29 mouse cellular contexts compared by ENCODE assay signal in genomic region chr19:4115144-4115543, GRCm38 (mm10). TPM values are rescaled to one million over a fixed set of nuclear protein-coding genes. Genes with fewer than 3 reads are reported as not detected.
DNase-seq lines count a peak whose midpoint lies in the region; ATAC-seq and TF ChIP-seq lines count a peak whose summit lies in the region.
"Had no signal": no experiment of that assay in that cellular context is flagged by ENCODE, and none has a peak within 500 bp of the region (broad histone marks: within the 10 kb centered on the region; RNA-seq: fewer than 3 reads in every experiment).

No protein-coding gene starts in this region.

- no peak for TF ChIP-seq CTCF in cerebellum, adult 2 months (IDR thresholded peaks at IDR 0.05; ENCODE audit: borderline replicate concordance, insufficient read depth, low read depth, low read length)
- no peak for TF ChIP-seq CTCF in intestine, postnatal 0 days (IDR thresholded peaks at IDR 0.05; ENCODE audit: low read depth)
- TF ChIP-seq CTCF in G1E (IDR thresholded peaks at IDR 0.05; ENCODE audit: low read depth, low read length): no peak

- H3K4me2 ChIP-seq in intestine, postnatal 0 days (replicated peaks; ENCODE audit: low read depth): no peak overlapping the region
- no peak overlapping the region for H3K4me2 ChIP-seq in intestine, embryonic 16.5 days (ENCODE audit: low read depth, low read length)
- H3K4me2 ChIP-seq: heart, embryonic 13.5 days; hindbrain, embryonic 12.5 days had no signal

- no peak overlapping the region for H3K4me3 ChIP-seq in cerebellum, adult 2 months (replicated peaks; ENCODE audit: insufficient read depth, low read depth, low read length)
- H3K4me3 ChIP-seq in intestine, postnatal 0 days (ENCODE audit: low read depth, low read length): no peak overlapping the region
- H3K4me3 ChIP-seq in intestine, embryonic 16.5 days (ENCODE audit: low read length): no peak overlapping the region
- peak overlapping the region; percentile 88 for H3K4me3 ChIP-seq in megakaryocyte, embryonic 14.5 days (replicated peaks)
- H3K4me3 ChIP-seq in G1E (ENCODE audit: low read depth, low read length): peak overlapping the region; percentile 17; the same call in 1 of the 2 replicates
- H3K4me3 ChIP-seq: embryonic facial prominence, embryonic 10.5 days; erythroblast, embryonic 14.5 days; forebrain, embryonic 10.5 days; gastrocnemius, adult 2 months; heart, embryonic 13.5 days; hindbrain, embryonic 12.5 days had no signal

- H3K27ac ChIP-seq in cerebellum, adult 2 months (ENCODE audit: insufficient read depth, low read length): peak overlapping the region; percentile 82
- H3K27ac ChIP-seq in intestine, postnatal 0 days (ENCODE audit: low read depth, low read length): 0 out of 2 replicates have a peak overlapping the region, but pooled peaks have one; percentile 97
- H3K27ac ChIP-seq in intestine, embryonic 16.5 days (ENCODE audit: low read length): no peak overlapping the region
- H3K27ac ChIP-seq: embryonic facial prominence, embryonic 10.5 days; forebrain, embryonic 10.5 days; heart, embryonic 13.5 days; hindbrain, embryonic 12.5 days had no signal

- no peak for TF ChIP-seq POLR2A in cerebellum, adult 2 months (IDR thresholded peaks at IDR 0.05; ENCODE audit: borderline replicate concordance, insufficient read depth, low read length)

- peak overlapping the region; percentile 11; the same call in 1 of the 2 replicates for H3K9ac ChIP-seq in intestine, postnatal 0 days (ENCODE audit: low read depth, low read length)
- H3K9ac ChIP-seq in intestine, embryonic 16.5 days (ENCODE audit: low read depth, low read length): no peak overlapping the region
- H3K9ac ChIP-seq: heart, embryonic 13.5 days; hindbrain, embryonic 12.5 days had no signal

- H3K9me3 ChIP-seq in intestine, postnatal 0 days (ENCODE audit: control insufficient read depth): no peaks in the 10 kb centered on the region
- no peaks in the 10 kb centered on the region for H3K9me3 ChIP-seq in intestine, embryonic 16.5 days (ENCODE audit: control insufficient read depth, low read length)
- H3K9me3 ChIP-seq in megakaryocyte, embryonic 14.5 days: no peaks in the 10 kb centered on the region
- H3K9me3 ChIP-seq in G1E (replicated peaks): no peaks in the 10 kb centered on the region
- H3K9me3 ChIP-seq: embryonic facial prominence, embryonic 10.5 days; forebrain, embryonic 10.5 days; heart, embryonic 13.5 days; hindbrain, embryonic 12.5 days had no signal

- no peak for DNase-seq in cerebellum, adult 2 months
- DNase-seq in cerebellum, adult 8-10 months: no peak
- no peak for DNase-seq in G1E (ENCODE audit: low spot score)
- DNase-seq: adrenal gland, postnatal 14 days; B cell, adult 2 months; cerebellum, adult 11-12 months; cerebellum, postnatal 36 days; gastrocnemius, adult 2 months; gastrocnemius, postnatal 25 days; heart, postnatal 4 days had no signal

- WGBS in cerebellum, adult 2 months: 71% methylated on average over 10 of the region's 10 CpGs
- 96% methylated on average over 10 of the region's 10 CpGs for WGBS in intestine, postnatal 0 days
- 95% methylated on average over 10 of the region's 10 CpGs for WGBS in intestine, embryonic 16.5 days

- no peaks in the 10 kb centered on the region for H3K27me3 ChIP-seq in cerebellum, adult 2 months (ENCODE audit: control insufficient read depth, insufficient read depth, low read length)
- H3K27me3 ChIP-seq in intestine, postnatal 0 days (replicated peaks; ENCODE audit: control insufficient read depth, insufficient read depth, low read length): no peaks in the 10 kb centered on the region
- H3K27me3 ChIP-seq in intestine, embryonic 16.5 days (replicated peaks; ENCODE audit: control insufficient read depth, insufficient read depth, low read length): no peaks in the 10 kb centered on the region
- H3K27me3 ChIP-seq in megakaryocyte, embryonic 14.5 days (replicated peaks): no peaks in the 10 kb centered on the region
- no peaks in the 10 kb centered on the region for H3K27me3 ChIP-seq in G1E (ENCODE audit: insufficient read depth, low read length)
- H3K27me3 ChIP-seq: heart, embryonic 13.5 days; hindbrain, embryonic 12.5 days; Patski had no signal

- peaks cover 51% of the 10 kb centered on the region for H3K4me1 ChIP-seq in cerebellum, adult 2 months (ENCODE audit: control insufficient read depth, insufficient read depth, low read length)
- H3K4me1 ChIP-seq in intestine, postnatal 0 days (replicated peaks; ENCODE audit: control insufficient read depth, insufficient read depth, low read length): peaks cover 5% of the 10 kb centered on the region
- peaks cover 23% of the 10 kb centered on the region for H3K4me1 ChIP-seq in intestine, embryonic 16.5 days (ENCODE audit: control insufficient read depth, insufficient read depth, low read length)
- H3K4me1 ChIP-seq in megakaryocyte, embryonic 14.5 days: peaks cover 100% of the 10 kb centered on the region
- peaks cover 49% of the 10 kb centered on the region for H3K4me1 ChIP-seq in G1E (ENCODE audit: insufficient read depth, low read depth, low read length)

- ATAC-seq in intestine, postnatal 0 days: no peak
- no peak for ATAC-seq in intestine, embryonic 16.5 days
- no peak for ATAC-seq in megakaryocyte, adult 5-6 weeks (ENCODE audit: poor library complexity, severe bottlenecking)
- ATAC-seq in G1E (ENCODE audit: extremely low read depth, insufficient number of reproducible peaks, low FRiP score, poor library complexity, severe bottlenecking): no peak
- no peak for ATAC-seq in erythroblast, adult 5-6 weeks (replicated peaks; ENCODE audit: low FRiP score, poor library complexity, severe bottlenecking)
- ATAC-seq: activated CD4-positive, CD25-positive, alpha-beta regulatory T cell, adult 4 months; CD4-positive, CD25-positive, alpha-beta regulatory T cell, adult 4 months; forebrain, embryonic 14.5 days; hindbrain, embryonic 16.5 days; Patski had no signal

- H3K36me3 ChIP-seq in intestine, postnatal 0 days (ENCODE audit: control insufficient read depth, insufficient read depth): peaks cover 73% of the 10 kb centered on the region
- H3K36me3 ChIP-seq in intestine, embryonic 16.5 days (ENCODE audit: control insufficient read depth, insufficient read depth, low read length): peaks cover 21% of the 10 kb centered on the region
- H3K36me3 ChIP-seq in megakaryocyte, embryonic 14.5 days (replicated peaks; ENCODE audit: low read length): peaks cover 99% of the 10 kb centered on the region
- H3K36me3 ChIP-seq in G1E (replicated peaks): peaks cover 88% of the 10 kb centered on the region

RNA-seq across cellular contexts. Expression of gene Aip, which starts 10.5 kb away (rescaled TPM):
- 207 and 209 TPM in 2 replicates for polyA plus RNA-seq in cerebellum, adult 2 months (2012; rRNA removed)
- 42.0 and 42.3 TPM in 2 replicates for polyA plus RNA-seq in intestine, postnatal 0 days (2015; fragmentation: Nextera tagmentation; extraction: Ambion mirVana)
- polyA plus RNA-seq in intestine, embryonic 16.5 days (2015; fragmentation: Nextera tagmentation; extraction: Ambion mirVana): 78.4 and 81.2 TPM in 2 replicates
- 293 and 434 TPM in 2 replicates for polyA plus RNA-seq in megakaryocyte, embryonic 14.5 days (2012; ENCODE audit: insufficient read depth, low replicate concordance)
- 111 and 139 TPM in 2 replicates for total RNA-seq in megakaryocyte, adult 5-6 weeks (2015)
- total RNA-seq in megakaryocyte, adult 5-6 weeks (2017): 72.5 and 76.7 TPM in 2 replicates
- total RNA-seq in G1E (2014; fragmentation: Nextera tagmentation) (36.8 and 39.9 TPM in 2 replicates), G1E (2017) (22.3 and 23.9 TPM in 2 replicates)
- 86.6 and 92.9 TPM in 2 replicates for polyA plus RNA-seq in G1E (2012)
- 35.7 and 52.1 TPM in 2 replicates for total RNA-seq in erythroblast, adult 5-6 weeks (2015; ENCODE audit: low replicate concordance)
- 20.9 and 49.9 TPM in 2 replicates for total RNA-seq in erythroblast, adult 5-6 weeks (2017; ENCODE audit: low replicate concordance)

RNA-seq across cellular contexts. Expression of gene Pitpnm1, which starts 15.3 kb away (rescaled TPM):
- polyA plus RNA-seq in cerebellum, adult 2 months (2012; rRNA removed): 568 and 602 TPM in 2 replicates
- 13.7 and 16.3 TPM in 2 replicates for polyA plus RNA-seq in intestine, postnatal 0 days (2015; fragmentation: Nextera tagmentation; extraction: Ambion mirVana)
- polyA plus RNA-seq in intestine, embryonic 16.5 days (2015; fragmentation: Nextera tagmentation; extraction: Ambion mirVana): 17.5 and 19.7 TPM in 2 replicates
- 122 and 153 TPM in 2 replicates for polyA plus RNA-seq in megakaryocyte, embryonic 14.5 days (2012; ENCODE audit: insufficient read depth, low replicate concordance)
- 38.3 and 47.7 TPM in 2 replicates for total RNA-seq in megakaryocyte, adult 5-6 weeks (2015)
- total RNA-seq in megakaryocyte, adult 5-6 weeks (2017): 30.2 and 38.9 TPM in 2 replicates
- total RNA-seq in G1E (2014; fragmentation: Nextera tagmentation) (22.2 and 29.9 TPM in 2 replicates), G1E (2017) (12.9 and 17.8 TPM in 2 replicates)
- 48.7 and 61.2 TPM in 2 replicates for polyA plus RNA-seq in G1E (2012)
- total RNA-seq in erythroblast, adult 5-6 weeks (2015; ENCODE audit: low replicate concordance): 20.1 and 32.7 TPM in 2 replicates
- total RNA-seq in erythroblast, adult 5-6 weeks (2017; ENCODE audit: low replicate concordance): 17.0 and 19.7 TPM in 2 replicates

RNA-seq across cellular contexts. Expression of gene Cdk2ap2, which starts 18.2 kb away (rescaled TPM):
- polyA plus RNA-seq in cerebellum, adult 2 months (2012; rRNA removed): 88.7 and 97.0 TPM in 2 replicates
- 97.1 and 108 TPM in 2 replicates for polyA plus RNA-seq in intestine, postnatal 0 days (2015; fragmentation: Nextera tagmentation; extraction: Ambion mirVana)
- 159 TPM in 2 replicates for polyA plus RNA-seq in intestine, embryonic 16.5 days (2015; fragmentation: Nextera tagmentation; extraction: Ambion mirVana)
- polyA plus RNA-seq in megakaryocyte, embryonic 14.5 days (2012; ENCODE audit: insufficient read depth, low replicate concordance): 140 and 181 TPM in 2 replicates
- total RNA-seq in megakaryocyte, adult 5-6 weeks (2015): 245 and 277 TPM in 2 replicates
- total RNA-seq in megakaryocyte, adult 5-6 weeks (2017): 72.9 and 83.4 TPM in 2 replicates
- 36.6 and 40.9 TPM in 2 replicates for total RNA-seq in G1E (2014; fragmentation: Nextera tagmentation)
- total RNA-seq in G1E (2017): 25.4 and 30.7 TPM in 2 replicates
- polyA plus RNA-seq in G1E (2012): 59.9 and 60.2 TPM in 2 replicates
- total RNA-seq in erythroblast, adult 5-6 weeks (2015; ENCODE audit: low replicate concordance): 51.9 and 92.4 TPM in 2 replicates
- total RNA-seq in erythroblast, adult 5-6 weeks (2017; ENCODE audit: low replicate concordance): 11.8 and 18.7 TPM in 2 replicates

RNA-seq across cellular contexts. Expression of gene Gpr152, which starts 24.4 kb away (rescaled TPM):
- polyA plus RNA-seq in cerebellum, adult 2 months (2012; rRNA removed): 0.11 and 0.13 TPM in 2 replicates
- polyA plus RNA-seq in intestine, postnatal 0 days (2015; fragmentation: Nextera tagmentation; extraction: Ambion mirVana): not detected in 2 replicates
- 0.04 TPM in 1 of 2 replicates, not detected in the other for polyA plus RNA-seq in intestine, embryonic 16.5 days (2015; fragmentation: Nextera tagmentation; extraction: Ambion mirVana)
- polyA plus RNA-seq in megakaryocyte, embryonic 14.5 days (2012; ENCODE audit: insufficient read depth, low replicate concordance): not detected in 2 replicates
- total RNA-seq in megakaryocyte, adult 5-6 weeks (2015): not detected in 2 replicates
- total RNA-seq in megakaryocyte, adult 5-6 weeks (2017): not detected in 2 replicates
- total RNA-seq in G1E (2014; fragmentation: Nextera tagmentation) (not detected in 2 replicates), G1E (2017) (0.11 TPM in 1 of 2 replicates, not detected in the other)
- not detected in 2 replicates for polyA plus RNA-seq in G1E (2012)
- not detected in 2 replicates for total RNA-seq in erythroblast, adult 5-6 weeks (2015; ENCODE audit: low replicate concordance)
- not detected in 2 replicates for total RNA-seq in erythroblast, adult 5-6 weeks (2017; ENCODE audit: low replicate concordance)
- total RNA-seq: adrenal gland, adult 18-20 months; adrenal gland, postnatal 14 days; gastrocnemius, adult 2 months; gastrocnemius, postnatal 25 days; granulocyte monocyte progenitor cell, adult 5-6 weeks; MEL had no signal
- polyA plus RNA-seq: activated CD4-positive, CD25-positive, alpha-beta regulatory T cell, adult 4 months; embryonic facial prominence, embryonic 10.5 days; forebrain, embryonic 10.5 days; forebrain, embryonic 14.5 days; heart, embryonic 13.5 days; hindbrain, embryonic 16.5 days; Patski had no signal

RNA-seq across cellular contexts. Expression of gene Cabp4, which starts 28.7 kb away (rescaled TPM):
- polyA plus RNA-seq in cerebellum, adult 2 months (2012; rRNA removed): 0.06 and 0.16 TPM in 2 replicates
- 0.33 TPM in 2 replicates for polyA plus RNA-seq in intestine, postnatal 0 days (2015; fragmentation: Nextera tagmentation; extraction: Ambion mirVana)
- 0.11 and 0.20 TPM in 2 replicates for polyA plus RNA-seq in intestine, embryonic 16.5 days (2015; fragmentation: Nextera tagmentation; extraction: Ambion mirVana)
- polyA plus RNA-seq in megakaryocyte, embryonic 14.5 days (2012; ENCODE audit: insufficient read depth, low replicate concordance): 0.51 and 1.2 TPM in 2 replicates
- total RNA-seq in megakaryocyte, adult 5-6 weeks (2015): 0.14 and 0.22 TPM in 2 replicates
- total RNA-seq in megakaryocyte, adult 5-6 weeks (2017): not detected in 2 replicates
- total RNA-seq in G1E (2014; fragmentation: Nextera tagmentation) (0.75 TPM in 1 of 2 replicates, not detected in the other), G1E (2017) (0.11 TPM in 1 of 2 replicates, not detected in the other)
- 0.03 TPM in 1 of 2 replicates, not detected in the other for polyA plus RNA-seq in G1E (2012)
- not detected in 2 replicates for total RNA-seq in erythroblast, adult 5-6 weeks (2015; ENCODE audit: low replicate concordance)
- 0.43 TPM in 1 of 2 replicates, not detected in the other for total RNA-seq in erythroblast, adult 5-6 weeks (2017; ENCODE audit: low replicate concordance)
- total RNA-seq: gastrocnemius, adult 2 months; gastrocnemius, postnatal 25 days; granulocyte monocyte progenitor cell, adult 5-6 weeks had no signal
- polyA plus RNA-seq: embryonic facial prominence, embryonic 14.5 days; forebrain, embryonic 10.5 days; heart, embryonic 13.5 days had no signal

Comparison
In these comparisons a context has a peak if more than half of its experiments do, and no peak if none do; other contexts are left out.
1. H3K4me3 ChIP-seq: peak in megakaryocyte, embryonic 14.5 days (single experiment) and G1E (single experiment); none in cerebellum, adult 2 months (single experiment), intestine, postnatal 0 days (single experiment) and intestine, embryonic 16.5 days (single experiment).